Mouse (Mus musculus): Measurements from ENCODE around the gene Pex11a. TPM values are rescaled to one million over a fixed set of nuclear protein-coding genes. Genes with fewer than 3 reads are reported as not detected.

Pex11a gene
- 12.1 and 14.7 TPM in 2 replicates for polyA plus RNA-seq (2012; rRNA removed)

DNA sequence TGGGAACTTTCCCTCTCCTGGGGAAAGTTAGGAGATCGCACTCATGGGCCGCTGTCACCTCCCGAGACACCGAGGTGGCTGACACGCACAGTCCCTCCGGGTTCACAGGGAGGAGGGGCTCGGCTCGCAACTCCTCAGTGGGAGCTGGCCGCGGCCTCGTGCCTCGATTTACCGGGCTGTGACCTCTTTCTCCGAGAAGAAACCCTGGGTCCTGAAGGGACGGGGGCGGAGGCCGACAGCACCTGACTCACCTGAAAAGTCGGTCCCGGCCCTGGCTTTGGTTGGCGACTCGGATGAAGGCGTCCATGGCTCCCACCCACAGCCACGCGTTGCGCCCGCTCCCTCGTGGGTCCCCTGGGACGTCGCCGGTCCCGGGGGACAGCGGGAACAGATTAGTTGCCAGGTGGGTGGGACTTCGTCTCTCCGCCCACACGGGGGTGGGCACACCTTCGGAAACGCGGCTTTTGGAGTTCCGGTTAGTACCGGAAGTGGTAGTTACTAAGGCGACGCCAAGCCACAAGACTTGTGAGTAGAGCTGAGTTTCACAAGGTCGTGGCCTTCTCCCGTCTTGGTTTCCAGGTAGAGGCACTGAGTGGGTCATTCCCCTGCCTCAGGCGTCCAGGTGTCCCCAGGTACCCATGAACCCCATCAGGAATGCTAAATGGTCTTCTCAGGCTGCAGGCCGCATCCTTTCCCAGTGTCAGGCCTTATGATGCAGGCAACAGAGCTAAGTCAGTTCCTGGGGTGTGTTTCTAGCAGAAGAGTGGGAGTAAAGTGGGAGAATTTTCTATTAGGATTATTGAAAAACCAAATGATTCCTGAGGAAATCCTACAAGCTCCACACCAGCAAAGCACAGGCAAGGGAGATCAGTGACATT, at the start of gene Pex11a, which contains the start of gene Wdr93:
Gene Pex11a (minus strand): TSS at position 473 of the 878 bp plus-strand sequence.
Gene Wdr93 (plus strand): TSS at position 505 of the 878 bp plus-strand sequence.

DNA sequence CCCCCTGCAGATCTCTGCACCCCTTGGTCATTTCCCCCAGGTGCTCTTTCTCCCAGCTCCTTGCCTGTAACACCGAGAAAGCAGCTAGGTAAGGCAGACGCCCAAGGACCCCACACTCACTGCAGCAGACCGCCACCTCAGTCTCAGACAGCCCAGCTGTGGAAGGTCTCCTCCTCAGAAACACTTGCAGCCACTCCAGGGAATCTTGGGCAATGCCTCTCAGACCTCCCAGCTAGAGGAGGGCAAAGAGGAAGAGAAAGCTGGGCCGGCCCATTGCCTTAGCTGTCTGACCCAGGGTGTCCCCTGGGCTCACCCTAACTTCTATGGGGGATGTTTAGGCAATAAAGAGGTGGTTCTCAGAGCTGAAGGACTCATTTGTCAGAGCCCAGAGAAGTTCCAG, 10.3 kb downstream of the Pex11a start, which contains the start of gene Plin1:
Gene Plin1 (minus strand): TSS at position 282 of the 400 bp plus-strand sequence.

DNA sequence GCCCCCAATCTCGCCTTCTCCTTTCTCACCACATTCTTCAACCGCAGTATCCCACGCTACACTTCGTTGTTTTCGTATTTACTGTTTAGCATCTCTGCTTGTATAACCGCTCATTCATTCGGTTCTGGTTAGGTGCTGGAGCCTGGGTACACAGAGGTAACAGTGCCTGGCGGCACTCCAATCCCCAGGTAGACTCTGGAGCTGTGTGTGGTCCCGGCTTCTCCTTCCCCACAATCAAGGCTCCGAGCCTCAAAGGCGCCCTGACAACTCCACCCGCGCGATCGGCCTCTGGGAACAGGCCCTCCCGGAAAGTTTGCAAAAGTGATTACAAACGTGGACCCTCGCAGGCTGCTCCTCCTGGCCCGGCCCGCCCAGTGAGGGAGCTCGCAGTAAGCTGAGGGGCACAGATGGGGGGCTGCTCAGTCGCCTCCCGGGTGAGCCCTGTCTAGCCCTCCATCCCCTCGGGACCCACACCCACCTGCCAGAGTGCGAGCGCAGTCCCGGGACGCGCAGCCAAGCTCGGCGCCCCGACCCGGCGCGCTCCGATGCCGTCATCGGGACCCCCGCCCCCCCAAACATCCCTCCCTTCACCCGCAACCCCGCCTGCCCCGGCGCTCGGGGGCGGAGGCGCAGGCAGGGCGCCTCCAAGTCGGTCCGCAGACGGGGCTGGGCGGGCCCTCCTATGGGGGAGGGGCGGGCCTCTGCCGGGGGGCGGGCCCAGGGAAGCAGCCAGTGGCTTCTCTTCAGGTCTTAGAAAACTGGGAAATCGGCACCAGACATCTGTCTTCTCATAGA, 27.5 kb downstream of the Pex11a start, which contains the start of gene Kif7:
Gene Kif7 (minus strand): TSS at position 534 of the 795 bp plus-strand sequence.

Other genes with a start within 250 kb of the Pex11a start
- 0.05 and 0.22 TPM in 2 replicates for gene Rhcg, start 125.5 kb downstream of the Pex11a start, polyA plus RNA-seq (2012; rRNA removed)
- gene Ticrr, start 82.9 kb downstream of the Pex11a start, polyA plus RNA-seq (2012; rRNA removed) = 1.6 and 2.2 TPM in 2 replicates
- 0.35 and 0.39 TPM in 2 replicates for gene Kif7, start 27.4 kb downstream of the Pex11a start, polyA plus RNA-seq (2012; rRNA removed)
- gene Plin1, start 10.2 kb downstream of the Pex11a start, polyA plus RNA-seq (2012; rRNA removed) = not detected in 2 replicates
- gene Wdr93, start within 50 bp of the Pex11a start, polyA plus RNA-seq (2012; rRNA removed) = 0.15 and 0.28 TPM in 2 replicates
- 0.07 and 0.12 TPM in 2 replicates for gene Mesp1, start 50.7 kb upstream of the Pex11a start, polyA plus RNA-seq (2012; rRNA removed)
- gene Mesp2, start 67.6 kb upstream of the Pex11a start, polyA plus RNA-seq (2012; rRNA removed) = 0.02 and 0.04 TPM in 2 replicates
- 20.4 and 21.5 TPM in 2 replicates for gene Anpep, start 117.9 kb upstream of the Pex11a start, polyA plus RNA-seq (2012; rRNA removed)
- gene Ap3s2, start 177.5 kb upstream of the Pex11a start, polyA plus RNA-seq (2012; rRNA removed) = 5.9 and 7.1 TPM in 2 replicates
- gene Arpin, start 192.2 kb upstream of the Pex11a start, polyA plus RNA-seq (2012; rRNA removed) = 2.6 and 2.8 TPM in 2 replicates